In genomic region chr5:67426011-67426410, GRCm38 (mm10) we compare ENCODE assay signal across 9 mouse cellular contexts. TPM values are rescaled to one million over a fixed set of nuclear protein-coding genes. Genes with fewer than 3 reads are reported as not detected.
DNase-seq lines count a peak whose midpoint lies in the region; ATAC-seq and TF ChIP-seq lines count a peak whose summit lies in the region.
"Had no signal": no experiment of that assay in that cellular context is flagged by ENCODE, and none has a peak within 500 bp of the region (broad histone marks: within the 10 kb centered on the region; RNA-seq: fewer than 3 reads in every experiment).

No protein-coding gene starts in this region.

- TF ChIP-seq POLR2A in testis, adult 2 months (IDR thresholded peaks at IDR 0.05; ENCODE audit: control insufficient read depth, low read depth, low read length) = no peak

- ATAC-seq in liver, embryonic 14.5 days (ENCODE audit: insufficient read depth) = no peak

- no peaks in the 10 kb centered on the region for H3K9me3 ChIP-seq in liver, embryonic 14.5 days (ENCODE audit: control insufficient read depth, low read length)

- TF ChIP-seq CTCF in testis, adult 2 months (IDR thresholded peaks at IDR 0.05; ENCODE audit: control insufficient read depth, insufficient read depth, insufficient replicate concordance, low read depth, low read length) = no peak
- TF ChIP-seq CTCF in liver, embryonic 14.5 days (IDR thresholded peaks at IDR 0.05; ENCODE audit: low read depth) = no peak

- H3K9ac ChIP-seq in liver, embryonic 14.5 days (replicated peaks) = no peak overlapping the region

- H3K4me2 ChIP-seq in liver, embryonic 14.5 days (ENCODE audit: low read depth) = peak overlapping the region; percentile 69

- peak; percentile 36 for DNase-seq in embryo, embryonic 10.5 days (ENCODE audit: low spot score)
- DNase-seq in embryo, embryonic 10 days (ENCODE audit: low spot score) = no peak
- no peak for DNase-seq in testis, postnatal 10 days (ENCODE audit: low spot score)
- DNase-seq in liver, embryonic 14.5 days (ENCODE audit: low read depth in 3 of 3, low spot score in 3 of 3) = no peak
- DNase-seq in right cerebral cortex, postnatal 36 days (ENCODE audit: low spot score in 2 of 2) = no peak
- DNase-seq in layer of hippocampus, postnatal 36 days = no peak
- DNase-seq in urinary bladder, adult 2 months (ENCODE audit: low spot score) = no peak

- H3K27me3 ChIP-seq in testis, adult 2 months (ENCODE audit: control insufficient read depth, insufficient read depth, low read length) = peaks cover 3% of the 10 kb centered on the region; the same call in 1 of the 2 replicates
- peaks cover 43% of the 10 kb centered on the region for H3K27me3 ChIP-seq in liver, embryonic 14.5 days (ENCODE audit: control insufficient read depth, insufficient read depth, low read length)

- H3K27ac ChIP-seq in testis, adult 2 months (ENCODE audit: control insufficient read depth, insufficient read depth, low read depth, low read length) = no peak overlapping the region
- H3K27ac ChIP-seq in liver, embryonic 14.5 days = no peak overlapping the region

- no peak for TF ChIP-seq EP300 in liver, embryonic 14.5 days (IDR thresholded peaks at IDR 0.05; ENCODE audit: low read depth)

- peaks cover 6% of the 10 kb centered on the region for H3K4me1 ChIP-seq in testis, adult 2 months (ENCODE audit: control insufficient read depth, insufficient read depth, low read length)
- H3K4me1 ChIP-seq in liver, embryonic 14.5 days (replicated peaks; ENCODE audit: control insufficient read depth in 2 of 2, insufficient read depth in 2 of 2, low read length in 1 of 2) = no peaks in the 10 kb centered on the region

- WGBS in liver, embryonic 14.5 days (ENCODE audit: insufficient replicate concordance) = 23% methylated on average over 5 of the region's 5 CpGs

- no peaks in the 10 kb centered on the region for H3K36me3 ChIP-seq in testis, adult 2 months (ENCODE audit: control insufficient read depth, insufficient read depth, low read length)
- H3K36me3 ChIP-seq in liver, embryonic 14.5 days (replicated peaks; ENCODE audit: control insufficient read depth, insufficient read depth, low read depth) = no peaks in the 10 kb centered on the region

- peak overlapping the region; percentile 89 for H3K4me3 ChIP-seq in testis, adult 2 months (ENCODE audit: control insufficient read depth, low read depth, low read length)
- H3K4me3 ChIP-seq in liver, embryonic 14.5 days (ENCODE audit: insufficient read depth in 1 of 2, low read depth in 2 of 2, low read length in 2 of 2) = no peak overlapping the region
- H3K4me3 ChIP-seq: myocyte had no signal

RNA-seq across cellular contexts. Expression of gene Bend4, which starts 2.1 kb away (rescaled TPM):
- polyA plus RNA-seq in testis, adult 2 months (2012; rRNA removed) = 5.7 and 7.3 TPM in 2 replicates
- 0.25 and 0.27 TPM in 2 replicates for polyA plus RNA-seq in liver, embryonic 14.5 days (2012; rRNA removed)
- 0.34 and 0.50 TPM in 2 replicates for polyA plus RNA-seq in liver, embryonic 14.5 days (2014; fragmentation: Nextera tagmentation; extraction: Ambion mirVana)
- total RNA-seq in layer of hippocampus, postnatal 36 days (2021) = 10 to 100 TPM; 10.3 to 11.1 TPM
- 1.7 and 1.9 TPM in 2 replicates for polyA plus RNA-seq in urinary bladder, adult 2 months (2012; rRNA removed)
- polyA plus RNA-seq: myocyte had no signal
